In genomic region chr8:39316234-39316568, GRCm38 (mm10) we compare ENCODE assay signal across 24 mouse cellular contexts.
"Had no signal": no experiment of that assay in that cellular context is flagged by ENCODE, and none has a peak within 500 bp of the region (broad histone marks: within the 10 kb centered on the region; RNA-seq: fewer than 3 reads in every experiment).

No protein-coding gene starts in this region.

- H3K4me1 ChIP-seq: heart, embryonic 10.5 days; heart, embryonic 12.5 days; hindbrain, embryonic 10.5 days; hindbrain, embryonic 12.5 days; kidney, embryonic 15.5 days; liver, embryonic 13.5 days; liver, embryonic 15.5 days had no signal

- ATAC-seq: hindbrain, postnatal 0 days; intestine, embryonic 16.5 days had no signal

- H3K27me3 ChIP-seq: heart, embryonic 12.5 days; hindbrain, embryonic 12.5 days; kidney, embryonic 15.5 days; liver, embryonic 13.5 days; liver, embryonic 15.5 days had no signal

- H3K9me3 ChIP-seq: heart, embryonic 10.5 days; heart, embryonic 12.5 days; hindbrain, embryonic 10.5 days; hindbrain, embryonic 12.5 days; kidney, embryonic 15.5 days; liver, embryonic 13.5 days; liver, embryonic 15.5 days had no signal

- H3K9ac ChIP-seq: heart, embryonic 12.5 days; hindbrain, embryonic 12.5 days; hindbrain, embryonic 14.5 days; kidney, embryonic 15.5 days; liver, embryonic 13.5 days; liver, embryonic 15.5 days had no signal

- H3K4me3 ChIP-seq: gastrocnemius, adult 2 months; heart, embryonic 10.5 days; heart, embryonic 12.5 days; hindbrain, embryonic 10.5 days; hindbrain, embryonic 12.5 days; kidney, embryonic 15.5 days; liver, embryonic 13.5 days; liver, embryonic 15.5 days had no signal

- H3K27ac ChIP-seq: gastrocnemius, adult 2 months; heart, embryonic 10.5 days; hindbrain, embryonic 10.5 days; hindbrain, embryonic 12.5 days; hindbrain, embryonic 14.5 days; hindbrain, postnatal 0 days; kidney, embryonic 15.5 days; kidney, postnatal 0 days; liver, embryonic 13.5 days; liver, embryonic 15.5 days had no signal

- DNase-seq: gastrocnemius, adult 2 months; gastrocnemius, postnatal 10 days; gastrocnemius, postnatal 25 days; heart, adult 18-20 months; heart, postnatal 10 days; heart, postnatal 4 days; kidney, adult 11 months; kidney, adult 2 months; kidney, adult 9 months; kidney, postnatal 14 days; kidney, postnatal 36 days; liver; liver, embryonic 13.5 days had no signal

- H3K36me3 ChIP-seq: heart, embryonic 10.5 days; heart, embryonic 12.5 days; hindbrain, embryonic 10.5 days; hindbrain, embryonic 12.5 days; kidney, embryonic 15.5 days; liver, embryonic 13.5 days; liver, embryonic 15.5 days had no signal

- H3K4me2 ChIP-seq: heart, embryonic 12.5 days; hindbrain, embryonic 12.5 days; hindbrain, embryonic 14.5 days; kidney, embryonic 15.5 days; liver, embryonic 11.5 days; liver, embryonic 13.5 days; liver, embryonic 15.5 days had no signal
